Mouse (Mus musculus): ENCODE measurements around the gene Dst. TPM values are rescaled to one million over a fixed set of nuclear protein-coding genes. Genes with fewer than 3 reads are reported as not detected.

The Dst gene
- total and polyA plus RNA-seq, 3 experiments, result 0.83 to 1.1 TPM; not detected in 1

GRCm38 (mm10) chr1:34093652-34094051 lies 185.6 kb downstream of the Dst start:
- DNase-seq (ENCODE audit: low spot score) (no peak), ATAC-seq (ENCODE audit: extremely low read depth, insufficient number of reproducible peaks, low FRiP score, poor library complexity, severe bottlenecking) (no peak)
- no peaks in the 10 kb centered on the region for H3K9me3 ChIP-seq (replicated peaks)
- H3K4me1 ChIP-seq (ENCODE audit: insufficient read depth, low read depth, low read length), result no peaks in the 10 kb centered on the region
- no peaks in the 10 kb centered on the region for H3K27me3 ChIP-seq (ENCODE audit: insufficient read depth, low read length)
- no peak overlapping the region for H3K4me3 ChIP-seq (ENCODE audit: low read depth, low read length)
- no peaks in the 10 kb centered on the region for H3K36me3 ChIP-seq (replicated peaks)
- TF ChIP-seq CTCF (IDR thresholded peaks at IDR 0.05; ENCODE audit: low read depth, low read length) (peak; percentile 36; the same call in 1 of the 2 replicates), GATA2 (IDR thresholded peaks at IDR 0.05; ENCODE audit: borderline replicate concordance, low read depth, low read length) (no peak)

GRCm38 (mm10) chr1:34094301-34094700 lies 186.3 kb downstream of the Dst start:
- ATAC-seq (ENCODE audit: extremely low read depth, insufficient number of reproducible peaks, low FRiP score, poor library complexity, severe bottlenecking) (no peak), DNase-seq (ENCODE audit: low spot score) (no peak)
- H3K4me3 ChIP-seq (ENCODE audit: low read depth, low read length), result no peak overlapping the region
- TF ChIP-seq CTCF (IDR thresholded peaks at IDR 0.05; ENCODE audit: low read depth, low read length) (no peak), POLR2AphosphoS5 (IDR thresholded peaks at IDR 0.05; ENCODE audit: insufficient replicate concordance, low read depth, low read length) (no peak), TAL1 (conservative IDR thresholded peaks at IDR 0.05; ENCODE audit: low read depth, low read length) (no peak), GATA1 (IDR thresholded peaks at IDR 0.05; ENCODE audit: borderline replicate concordance, low read length) (no peak), GATA2 (IDR thresholded peaks at IDR 0.05; ENCODE audit: borderline replicate concordance, low read depth, low read length) (no peak)
- H3K27me3 ChIP-seq (ENCODE audit: insufficient read depth, low read length), result no peaks in the 10 kb centered on the region
- no peaks in the 10 kb centered on the region for H3K4me1 ChIP-seq (ENCODE audit: insufficient read depth, low read depth, low read length)
- H3K9me3 ChIP-seq (replicated peaks), result no peaks in the 10 kb centered on the region
- no peaks in the 10 kb centered on the region for H3K36me3 ChIP-seq (replicated peaks)

- no peak for ATAC-seq (ENCODE audit: extremely low read depth, insufficient number of reproducible peaks, low FRiP score, poor library complexity, severe bottlenecking)
These were observed 187.1 kb downstream of the Dst start for GRCm38 (mm10) chr1:34095173-34095572.

GRCm38 (mm10) chr1:34096923-34097322 lies 188.9 kb downstream of the Dst start:
- Histone ChIP-seq H3K36me3 (replicated peaks) (no peaks in the 10 kb centered on the region), H3K4me3 (ENCODE audit: low read depth, low read length) (no peak overlapping the region), H3K4me1 (ENCODE audit: insufficient read depth, low read depth, low read length) (no peaks in the 10 kb centered on the region), H3K27me3 (ENCODE audit: insufficient read depth, low read length) (no peaks in the 10 kb centered on the region), H3K9me3 (replicated peaks) (no peaks in the 10 kb centered on the region)
- DNase-seq (ENCODE audit: low spot score) (no peak), ATAC-seq (ENCODE audit: extremely low read depth, insufficient number of reproducible peaks, low FRiP score, poor library complexity, severe bottlenecking) (no peak)
- TF ChIP-seq POLR2AphosphoS5 (IDR thresholded peaks at IDR 0.05; ENCODE audit: insufficient replicate concordance, low read depth, low read length) (no peak), GATA2 (IDR thresholded peaks at IDR 0.05; ENCODE audit: borderline replicate concordance, low read depth, low read length) (no peak), GATA1 (IDR thresholded peaks at IDR 0.05; ENCODE audit: borderline replicate concordance, low read length) (no peak), CTCF (IDR thresholded peaks at IDR 0.05; ENCODE audit: low read depth, low read length) (no peak), TAL1 (conservative IDR thresholded peaks at IDR 0.05; ENCODE audit: low read depth, low read length) (no peak)

More at GRCm38 (mm10) chr1:34095173-34095572, 187.1 kb downstream of the Dst start:
- no peak for DNase-seq (ENCODE audit: low spot score)
- H3K36me3 ChIP-seq (replicated peaks), result no peaks in the 10 kb centered on the region
- TF ChIP-seq TAL1 (conservative IDR thresholded peaks at IDR 0.05; ENCODE audit: low read depth, low read length) (no peak), CTCF (IDR thresholded peaks at IDR 0.05; ENCODE audit: low read depth, low read length) (no peak), GATA2 (IDR thresholded peaks at IDR 0.05; ENCODE audit: borderline replicate concordance, low read depth, low read length) (no peak), GATA1 (IDR thresholded peaks at IDR 0.05; ENCODE audit: borderline replicate concordance, low read length) (no peak), POLR2AphosphoS5 (IDR thresholded peaks at IDR 0.05; ENCODE audit: insufficient replicate concordance, low read depth, low read length) (no peak)
- no peaks in the 10 kb centered on the region for H3K9me3 ChIP-seq (replicated peaks)
- no peak overlapping the region for H3K4me3 ChIP-seq (ENCODE audit: low read depth, low read length)
- H3K4me1 ChIP-seq (ENCODE audit: insufficient read depth, low read depth, low read length), result no peaks in the 10 kb centered on the region
- H3K27me3 ChIP-seq (ENCODE audit: insufficient read depth, low read length), result no peaks in the 10 kb centered on the region

GRCm38 (mm10) chr1:34097640-34098039 lies 189.6 kb downstream of the Dst start:
- H3K4me3 ChIP-seq (ENCODE audit: low read depth, low read length), result no peak overlapping the region
- H3K36me3 ChIP-seq (replicated peaks), result no peaks in the 10 kb centered on the region
- no peaks in the 10 kb centered on the region for H3K27me3 ChIP-seq (ENCODE audit: insufficient read depth, low read length)
- DNase-seq (ENCODE audit: low spot score), result no peak
- TF ChIP-seq CTCF (IDR thresholded peaks at IDR 0.05; ENCODE audit: low read depth, low read length), result no peak
- no peak for TF ChIP-seq POLR2AphosphoS5 (IDR thresholded peaks at IDR 0.05; ENCODE audit: insufficient replicate concordance, low read depth, low read length)
- TF ChIP-seq GATA2 (IDR thresholded peaks at IDR 0.05; ENCODE audit: borderline replicate concordance, low read depth, low read length), result no peak
- no peak for TF ChIP-seq GATA1 (IDR thresholded peaks at IDR 0.05; ENCODE audit: borderline replicate concordance, low read length)
- no peak for TF ChIP-seq TAL1 (conservative IDR thresholded peaks at IDR 0.05; ENCODE audit: low read depth, low read length)
- H3K4me1 ChIP-seq (ENCODE audit: insufficient read depth, low read depth, low read length), result no peaks in the 10 kb centered on the region
- no peaks in the 10 kb centered on the region for H3K9me3 ChIP-seq (replicated peaks)
- no peak for ATAC-seq (ENCODE audit: extremely low read depth, insufficient number of reproducible peaks, low FRiP score, poor library complexity, severe bottlenecking)

GRCm38 (mm10) chr1:34099439-34099838 lies 191.4 kb downstream of the Dst start:
- ATAC-seq (ENCODE audit: extremely low read depth, insufficient number of reproducible peaks, low FRiP score, poor library complexity, severe bottlenecking) (no peak), DNase-seq (ENCODE audit: low spot score) (no peak)
- no peak overlapping the region for H3K4me3 ChIP-seq (ENCODE audit: low read depth, low read length)
- H3K36me3 ChIP-seq (replicated peaks), result no peaks in the 10 kb centered on the region
- H3K9me3 ChIP-seq (replicated peaks), result no peaks in the 10 kb centered on the region
- no peaks in the 10 kb centered on the region for H3K4me1 ChIP-seq (ENCODE audit: insufficient read depth, low read depth, low read length)
- no peak for TF ChIP-seq POLR2AphosphoS5 (IDR thresholded peaks at IDR 0.05; ENCODE audit: insufficient replicate concordance, low read depth, low read length)
- no peak for TF ChIP-seq GATA2 (IDR thresholded peaks at IDR 0.05; ENCODE audit: borderline replicate concordance, low read depth, low read length)
- TF ChIP-seq TAL1 (conservative IDR thresholded peaks at IDR 0.05; ENCODE audit: low read depth, low read length), result no peak
- TF ChIP-seq CTCF (IDR thresholded peaks at IDR 0.05; ENCODE audit: low read depth, low read length), result no peak
- no peak for TF ChIP-seq GATA1 (IDR thresholded peaks at IDR 0.05; ENCODE audit: borderline replicate concordance, low read length)
- no peaks in the 10 kb centered on the region for H3K27me3 ChIP-seq (ENCODE audit: insufficient read depth, low read length)
